Mouse (Mus musculus): Measurements from ENCODE around the gene 1700001O22Rik. TPM values are rescaled to one million over a fixed set of nuclear protein-coding genes. Genes with fewer than 3 reads are reported as not detected.

The 1700001O22Rik gene
- polyA plus RNA-seq, 1 experiment from 2014 or later: 2.5 TPM

DNA sequence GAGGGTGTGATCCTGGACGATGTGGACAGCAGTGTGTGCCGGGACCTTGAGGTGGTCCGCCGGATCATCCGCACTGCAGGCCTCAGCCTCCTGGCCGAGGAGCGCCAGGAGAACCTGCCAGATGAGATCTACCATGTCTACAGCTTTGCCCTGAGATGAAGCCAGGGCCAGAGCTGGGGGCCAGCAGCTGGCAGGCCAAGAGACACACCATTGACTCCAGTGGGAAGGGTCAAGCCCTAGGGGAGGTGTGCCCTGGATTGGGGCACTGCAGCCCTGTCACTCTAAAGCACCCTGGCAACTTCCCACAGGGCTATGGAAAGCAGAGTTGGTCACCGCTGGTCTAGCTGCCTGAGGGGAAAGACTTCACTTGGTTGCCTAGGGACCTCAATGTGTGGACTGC is 19.0 kb upstream of the 1700001O22Rik start:
- no peak overlapping the region for H3K27ac ChIP-seq (ENCODE audit: low read depth, low read length)
- no peaks in the 10 kb centered on the region for H3K27me3 ChIP-seq (ENCODE audit: control insufficient read depth, insufficient read depth, low read length)
- no peak overlapping the region for H3K4me2 ChIP-seq
- no peak for DNase-seq (ENCODE audit: low spot score, missing footprints)
- ATAC-seq (ENCODE audit: low FRiP score): no peak
- H3K4me3 ChIP-seq (ENCODE audit: low read depth, low read length): no peak overlapping the region
- WGBS: 97% methylated on average over 8 of the region's 8 CpGs
- H3K4me1 ChIP-seq (ENCODE audit: control insufficient read depth, insufficient read depth, low read length): peaks cover 9% of the 10 kb centered on the region
- H3K36me3 ChIP-seq (ENCODE audit: control insufficient read depth, insufficient read depth, low read length): peaks cover 46% of the 10 kb centered on the region
- H3K9ac ChIP-seq (ENCODE audit: low read length): no peak overlapping the region
- peaks cover 3% of the 10 kb centered on the region; the same call in 1 of the 2 replicates for H3K9me3 ChIP-seq (ENCODE audit: control insufficient read depth, low read length)

DNA sequence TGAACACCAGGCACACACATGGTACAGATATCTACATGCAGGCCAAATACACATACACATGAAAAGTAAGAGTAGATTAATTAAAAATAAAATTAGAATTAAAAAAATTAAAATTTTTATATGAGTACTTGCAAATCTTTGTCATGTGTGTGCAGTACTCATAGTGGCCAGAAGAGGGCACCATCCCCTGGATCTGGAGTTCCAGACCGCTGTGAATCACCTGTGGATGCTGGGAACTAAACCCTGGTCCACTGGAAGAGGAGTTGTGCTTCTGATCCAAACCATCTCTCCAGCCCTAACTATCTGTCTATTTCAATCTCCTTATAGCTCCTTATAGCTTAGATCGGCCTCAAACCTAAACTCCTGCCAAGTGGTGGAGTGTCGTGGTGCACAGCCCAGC is 17.6 kb upstream of the 1700001O22Rik start:
- Histone ChIP-seq H3K4me2 (no peak overlapping the region), H3K9ac (ENCODE audit: low read length) (no peak overlapping the region), H3K4me3 (ENCODE audit: low read depth, low read length) (no peak overlapping the region), H3K36me3 (ENCODE audit: control insufficient read depth, insufficient read depth, low read length) (peaks cover 46% of the 10 kb centered on the region), H3K4me1 (ENCODE audit: control insufficient read depth, insufficient read depth, low read length) (no peaks in the 10 kb centered on the region), H3K27me3 (ENCODE audit: control insufficient read depth, insufficient read depth, low read length) (no peaks in the 10 kb centered on the region), H3K27ac (ENCODE audit: low read depth, low read length) (no peak overlapping the region), H3K9me3 (ENCODE audit: control insufficient read depth, low read length) (peaks cover 3% of the 10 kb centered on the region; the same call in 1 of the 2 replicates)
- DNase-seq (ENCODE audit: low spot score, missing footprints) (no peak), ATAC-seq (ENCODE audit: low FRiP score) (no peak)
- 96% methylated on average over 3 of the region's 3 CpGs for WGBS

DNA sequence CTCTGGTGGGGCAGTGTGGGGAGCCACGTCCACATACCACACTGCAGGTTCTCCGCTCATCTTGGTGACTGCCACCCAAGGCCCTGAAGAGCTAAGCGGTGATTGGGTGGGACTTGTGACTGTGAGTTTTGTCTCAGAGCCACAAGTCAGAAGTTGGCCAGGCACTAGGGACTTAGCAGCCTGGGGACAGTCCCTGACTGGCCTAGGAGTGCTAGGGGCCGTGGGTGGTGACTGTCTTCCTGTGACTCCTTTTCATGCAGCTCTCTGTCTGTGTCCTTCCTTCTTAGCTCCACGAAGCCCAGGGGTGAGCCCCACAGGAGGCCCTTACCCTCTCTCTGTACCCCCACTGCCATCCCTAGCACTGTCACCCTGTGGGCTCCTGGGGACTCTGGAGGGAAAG is 16.4 kb upstream of the 1700001O22Rik start:
- H3K4me1 ChIP-seq (ENCODE audit: control insufficient read depth, insufficient read depth, low read length): no peaks in the 10 kb centered on the region
- H3K4me3 ChIP-seq (ENCODE audit: low read depth, low read length): no peak overlapping the region
- no peaks in the 10 kb centered on the region for H3K27me3 ChIP-seq (ENCODE audit: control insufficient read depth, insufficient read depth, low read length)
- no peak overlapping the region for H3K4me2 ChIP-seq
- ATAC-seq (ENCODE audit: low FRiP score) (no peak), DNase-seq (ENCODE audit: low spot score, missing footprints) (no peak)
- 96% methylated on average over 5 of the region's 5 CpGs for WGBS
- H3K9ac ChIP-seq (ENCODE audit: low read length): no peak overlapping the region
- peaks cover 3% of the 10 kb centered on the region; the same call in 1 of the 2 replicates for H3K9me3 ChIP-seq (ENCODE audit: control insufficient read depth, low read length)
- peaks cover 46% of the 10 kb centered on the region for H3K36me3 ChIP-seq (ENCODE audit: control insufficient read depth, insufficient read depth, low read length)
- H3K27ac ChIP-seq (ENCODE audit: low read depth, low read length): no peak overlapping the region

DNA sequence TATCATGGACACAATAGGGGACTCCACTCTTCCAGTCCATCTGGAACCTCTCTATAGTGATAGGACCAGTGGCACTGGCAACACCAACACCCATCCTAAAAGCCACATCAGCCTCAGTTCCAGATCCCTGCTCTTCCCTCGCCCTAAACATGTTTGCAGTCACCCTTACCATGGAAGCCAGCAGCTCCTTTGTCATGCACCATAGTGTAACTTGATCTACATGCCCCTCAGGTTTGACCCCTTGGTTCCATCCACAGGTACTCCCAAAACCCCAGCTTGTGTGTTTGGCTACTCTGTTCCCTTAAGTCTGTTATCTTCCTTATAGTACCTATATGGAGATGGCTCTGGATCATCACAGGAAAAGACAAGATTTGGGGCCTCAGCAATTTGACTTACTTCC is 12.9 kb upstream of the 1700001O22Rik start:
- Histone ChIP-seq H3K27me3 (ENCODE audit: control insufficient read depth, insufficient read depth, low read length) (no peaks in the 10 kb centered on the region), H3K9me3 (ENCODE audit: control insufficient read depth, low read length) (peaks cover 3% of the 10 kb centered on the region; the same call in 1 of the 2 replicates), H3K4me2 (no peak overlapping the region), H3K9ac (ENCODE audit: low read length) (no peak overlapping the region), H3K4me1 (ENCODE audit: control insufficient read depth, insufficient read depth, low read length) (no peaks in the 10 kb centered on the region), H3K4me3 (ENCODE audit: low read depth, low read length) (no peak overlapping the region), H3K36me3 (ENCODE audit: control insufficient read depth, insufficient read depth, low read length) (peaks cover 27% of the 10 kb centered on the region), H3K27ac (ENCODE audit: low read depth, low read length) (no peak overlapping the region)
- no peak for DNase-seq (ENCODE audit: low spot score, missing footprints)
- no peak for ATAC-seq (ENCODE audit: low FRiP score)
- WGBS: 100% methylated on average over 1 of the region's 1 CpGs

DNA sequence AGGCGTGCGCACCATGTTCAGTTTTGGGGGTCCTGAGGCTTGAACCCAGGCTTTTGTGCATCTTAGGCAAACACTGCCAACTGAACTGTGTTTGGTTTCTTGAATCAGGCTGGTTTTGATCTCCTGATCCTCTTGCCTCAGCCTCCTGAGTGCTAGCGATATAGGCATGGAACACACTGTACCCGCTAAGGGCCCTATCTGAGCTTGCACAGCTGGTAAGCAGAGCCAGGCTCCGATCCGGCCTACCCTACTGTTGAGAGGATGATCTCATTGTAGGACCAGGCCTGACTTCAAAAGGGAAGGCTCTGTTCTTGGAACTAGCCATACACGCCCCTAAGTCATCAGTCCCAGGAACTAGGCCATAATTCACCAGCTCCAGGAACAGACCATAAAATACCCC is 7.1 kb upstream of the 1700001O22Rik start:
- H3K36me3 ChIP-seq (ENCODE audit: control insufficient read depth, insufficient read depth, low read length): peaks cover 4% of the 10 kb centered on the region
- DNase-seq (ENCODE audit: low spot score, missing footprints): no peak

DNA sequence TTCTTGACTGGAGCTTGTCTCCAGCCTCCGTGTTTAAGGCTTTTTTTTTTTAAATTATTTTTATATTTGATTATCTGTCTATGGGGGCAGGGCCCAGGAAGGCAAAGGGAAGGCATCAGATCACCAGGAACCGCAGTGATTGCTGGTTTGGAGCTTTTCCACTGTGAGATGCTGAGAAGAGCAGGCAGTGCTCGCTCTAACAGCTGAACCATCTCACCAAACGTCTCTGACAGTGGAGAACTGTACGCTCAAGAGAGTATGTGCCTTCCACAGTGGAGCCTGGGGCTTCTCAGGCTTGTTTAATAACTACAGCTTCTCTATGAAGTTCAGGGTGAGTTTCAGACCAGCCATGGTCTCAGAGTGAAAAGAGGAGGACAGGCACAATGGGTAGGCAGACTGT is 6.0 kb upstream of the 1700001O22Rik start:
- no peak for DNase-seq (ENCODE audit: low spot score, missing footprints)
- 91% methylated on average over 5 of the region's 5 CpGs for WGBS
- peaks cover 3% of the 10 kb centered on the region for H3K36me3 ChIP-seq (ENCODE audit: control insufficient read depth, insufficient read depth, low read length)
- peak overlapping the region; percentile 22; the same call in 1 of the 2 replicates for H3K4me2 ChIP-seq
- H3K27ac ChIP-seq (ENCODE audit: low read depth, low read length): no peak overlapping the region
- H3K4me3 ChIP-seq (ENCODE audit: low read depth, low read length): no peak overlapping the region
- H3K9ac ChIP-seq (ENCODE audit: low read length): 0 out of 2 replicates have a peak overlapping the region, but pooled peaks have one; percentile 20
- H3K4me1 ChIP-seq (ENCODE audit: control insufficient read depth, insufficient read depth, low read length): peaks cover 11% of the 10 kb centered on the region
- ATAC-seq (ENCODE audit: low FRiP score): no peak
- H3K9me3 ChIP-seq (ENCODE audit: control insufficient read depth, low read length): no peaks in the 10 kb centered on the region
- no peaks in the 10 kb centered on the region for H3K27me3 ChIP-seq (ENCODE audit: control insufficient read depth, insufficient read depth, low read length)

More for the DNA sequence above, 7.1 kb upstream of the 1700001O22Rik start:
- no peak overlapping the region for H3K4me3 ChIP-seq (ENCODE audit: low read depth, low read length)
- 93% methylated on average over 7 of the region's 7 CpGs for WGBS
- no peaks in the 10 kb centered on the region for H3K9me3 ChIP-seq (ENCODE audit: control insufficient read depth, low read length)
- H3K27ac ChIP-seq (ENCODE audit: low read depth, low read length): no peak overlapping the region
- H3K4me2 ChIP-seq: no peak overlapping the region
- ATAC-seq (ENCODE audit: low FRiP score): no peak
- H3K9ac ChIP-seq (ENCODE audit: low read length): no peak overlapping the region
- H3K4me1 ChIP-seq (ENCODE audit: control insufficient read depth, insufficient read depth, low read length): peaks cover 11% of the 10 kb centered on the region
- no peaks in the 10 kb centered on the region for H3K27me3 ChIP-seq (ENCODE audit: control insufficient read depth, insufficient read depth, low read length)

DNA sequence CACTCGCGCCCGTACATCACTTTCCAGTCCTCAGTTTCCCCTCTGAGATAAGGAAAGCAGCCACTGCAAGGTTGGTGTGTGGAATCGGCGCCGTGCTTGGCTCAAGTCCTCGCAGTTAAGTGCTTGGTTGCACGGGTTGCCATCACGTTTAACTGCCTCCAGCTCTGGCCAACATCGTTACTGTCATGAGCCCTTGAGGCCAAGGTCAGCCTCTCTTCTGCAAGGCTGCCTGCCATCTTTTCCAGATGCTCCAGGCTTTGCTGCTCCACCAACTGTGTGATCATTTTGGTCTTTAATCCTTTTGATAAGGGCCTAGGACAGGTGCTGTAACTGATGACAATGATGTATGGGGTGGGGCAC is 4.8 kb upstream of the 1700001O22Rik start:
- DNase-seq (ENCODE audit: low spot score, missing footprints) (no peak), ATAC-seq (ENCODE audit: low FRiP score) (no peak)
- 0 out of 2 replicates have a peak overlapping the region, but pooled peaks have one; percentile 4 for H3K27ac ChIP-seq (ENCODE audit: low read depth, low read length)
- peak overlapping the region; percentile 92 for H3K9ac ChIP-seq (ENCODE audit: low read length)
- 8% methylated on average over 10 of the region's 10 CpGs for WGBS
- no peaks in the 10 kb centered on the region for H3K9me3 ChIP-seq (ENCODE audit: control insufficient read depth, low read length)
- peak overlapping the region; percentile 74 for H3K4me3 ChIP-seq (ENCODE audit: low read depth, low read length)
- peaks cover 3% of the 10 kb centered on the region for H3K36me3 ChIP-seq (ENCODE audit: control insufficient read depth, insufficient read depth, low read length)
- H3K27me3 ChIP-seq (ENCODE audit: control insufficient read depth, insufficient read depth, low read length): peaks cover 3% of the 10 kb centered on the region; the same call in 1 of the 2 replicates
- H3K4me1 ChIP-seq (ENCODE audit: control insufficient read depth, insufficient read depth, low read length): peaks cover 11% of the 10 kb centered on the region
- H3K4me2 ChIP-seq: peak overlapping the region; percentile 81

DNA sequence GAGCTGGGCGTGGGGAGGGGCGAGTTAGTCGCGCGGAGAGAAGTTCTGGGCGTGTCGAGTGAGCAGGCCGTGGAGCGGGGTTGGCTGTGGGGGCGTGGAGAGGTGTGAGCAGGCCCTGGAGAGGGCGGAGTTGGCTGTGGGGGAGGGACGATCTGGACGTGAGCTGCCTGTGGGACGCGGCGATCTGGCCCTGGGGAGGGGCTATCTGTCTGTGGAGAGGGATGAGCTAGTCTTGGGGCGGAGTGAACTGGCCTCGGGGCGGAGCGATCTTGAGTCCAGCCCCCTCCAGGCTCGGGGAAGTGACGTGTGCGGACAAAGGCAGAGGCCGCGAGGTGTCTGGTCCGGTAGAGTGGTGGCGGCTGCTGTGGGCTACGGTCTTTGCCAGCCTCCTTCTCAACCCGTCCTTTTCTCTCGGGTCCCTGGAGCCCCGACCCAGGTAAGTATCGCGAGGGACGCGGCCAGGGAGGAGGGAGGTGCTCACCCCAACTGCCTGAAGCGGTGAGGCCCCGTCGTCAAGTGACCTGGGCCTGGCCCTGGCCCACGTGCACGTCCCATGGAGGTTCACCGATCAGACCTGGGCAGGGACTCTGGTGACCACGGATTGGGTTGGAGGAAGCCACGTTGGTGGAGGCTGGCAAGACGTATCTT is 4.3 kb upstream of the 1700001O22Rik start, which contains the start of gene Ntmt1:
Gene Ntmt1 (plus strand): TSS at position 179 of the 648 bp plus-strand sequence.
- Histone ChIP-seq H3K4me1 (ENCODE audit: control insufficient read depth, insufficient read depth, low read length) (peaks cover 11% of the 10 kb centered on the region), H3K27ac (ENCODE audit: low read depth, low read length) (peak within 1 kb of the TSS; percentile 65), H3K36me3 (ENCODE audit: control insufficient read depth, insufficient read depth, low read length) (peaks cover 2% of the 10 kb centered on the region), H3K9ac (ENCODE audit: low read length) (peak within 1 kb of the TSS; percentile 92), H3K4me3 (ENCODE audit: low read depth, low read length) (peak within 1 kb of the TSS; percentile 74), H3K27me3 (ENCODE audit: control insufficient read depth, insufficient read depth, low read length) (peaks cover 3% of the 10 kb centered on the region; the same call in 1 of the 2 replicates), H3K4me2 (peak within 1 kb of the TSS; percentile 81), H3K9me3 (ENCODE audit: control insufficient read depth, low read length) (no peaks in the 10 kb centered on the region)
- ATAC-seq (ENCODE audit: low FRiP score): peak; percentile 98
- WGBS: 0% methylated on average over 44 of the region's 44 CpGs
- DNase-seq (ENCODE audit: low spot score, missing footprints): peak; percentile 99

DNA sequence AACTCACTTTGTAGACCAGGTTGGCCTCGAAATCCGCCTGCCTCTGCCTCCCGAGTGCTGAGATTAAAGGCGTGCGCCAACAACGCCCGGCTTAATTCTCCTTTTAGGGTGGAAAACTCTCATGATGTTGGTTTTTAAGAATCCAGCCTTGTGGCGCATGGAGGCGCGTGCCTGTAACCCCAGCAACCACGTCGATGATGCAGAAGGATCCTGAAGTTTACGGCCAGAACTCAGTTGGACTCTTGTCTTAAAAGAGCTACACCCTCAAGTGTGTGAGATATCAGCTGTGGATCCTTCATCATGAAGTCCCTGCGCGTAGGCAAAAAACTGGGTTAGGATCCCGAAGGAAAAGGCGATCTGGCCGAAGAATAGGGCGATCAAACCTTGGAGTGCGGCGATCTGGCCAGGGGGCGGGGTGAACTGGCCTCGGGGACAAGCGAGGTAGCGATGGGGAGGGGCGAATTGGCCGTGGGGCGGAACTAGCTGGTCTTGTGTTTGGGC is 3.7 kb upstream of the 1700001O22Rik start:
- Histone ChIP-seq H3K36me3 (ENCODE audit: control insufficient read depth, insufficient read depth, low read length) (no peaks in the 10 kb centered on the region; the same call in none of the 2 replicates), H3K27me3 (ENCODE audit: control insufficient read depth, insufficient read depth, low read length) (peaks cover 6% of the 10 kb centered on the region; the same call in 1 of the 2 replicates), H3K4me2 (peak overlapping the region; percentile 81), H3K4me1 (ENCODE audit: control insufficient read depth, insufficient read depth, low read length) (peaks cover 11% of the 10 kb centered on the region), H3K9ac (ENCODE audit: low read length) (peak overlapping the region; percentile 53), H3K4me3 (ENCODE audit: low read depth, low read length) (peak overlapping the region; percentile 74), H3K27ac (ENCODE audit: low read depth, low read length) (peak overlapping the region; percentile 65), H3K9me3 (ENCODE audit: control insufficient read depth, low read length) (no peaks in the 10 kb centered on the region)
- DNase-seq (ENCODE audit: low spot score, missing footprints) (no peak), ATAC-seq (ENCODE audit: low FRiP score) (no peak)
- WGBS: 6% methylated on average over 28 of the region's 28 CpGs
